Mouse (Mus musculus): ENCODE measurements around the gene Alcam.

Alcam gene

GRCm38 (mm10) chr16:52453971-52454514 is at the start of gene Alcam:
Gene Alcam, minus strand, starts transcription at chr16:52454074.
- DNase-seq: peak; percentile 70

GRCm38 (mm10) chr16:52498757-52499335 is 45.0 kb upstream of the Alcam start:
- no peak for DNase-seq

- no peak for DNase-seq
These were observed 36.7 kb upstream of the Alcam start for GRCm38 (mm10) chr16:52490542-52490941.

- no peak for DNase-seq
These were observed 20.4 kb upstream of the Alcam start for GRCm38 (mm10) chr16:52474235-52474634.

GRCm38 (mm10) chr16:52473089-52473488 is 19.2 kb upstream of the Alcam start:
- DNase-seq: no peak

GRCm38 (mm10) chr16:52472635-52473034 is 18.8 kb upstream of the Alcam start:
- no peak for DNase-seq

DNA sequence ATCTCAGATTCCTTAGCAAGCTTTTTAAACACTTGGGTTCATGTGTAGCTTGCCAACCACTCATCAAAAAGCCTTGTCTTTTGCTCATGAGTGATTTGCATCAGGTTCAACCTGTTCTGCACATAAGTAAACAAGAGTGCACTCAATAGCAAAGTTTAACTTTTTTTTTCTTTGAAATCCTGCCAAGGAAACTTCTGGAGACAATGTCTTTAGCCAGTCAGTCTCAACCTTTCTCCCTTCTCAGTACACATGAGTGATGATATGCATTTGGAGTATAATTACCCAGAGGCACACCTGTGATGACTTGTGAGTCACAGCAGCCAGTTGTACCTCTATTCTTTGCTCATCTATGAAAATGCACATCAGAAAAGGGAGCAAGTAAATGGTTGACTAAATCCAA is 18.2 kb upstream of the Alcam start:
- DNase-seq: no peak

GRCm38 (mm10) chr16:52470881-52471280 is 17.0 kb upstream of the Alcam start:
- no peak for DNase-seq

DNA sequence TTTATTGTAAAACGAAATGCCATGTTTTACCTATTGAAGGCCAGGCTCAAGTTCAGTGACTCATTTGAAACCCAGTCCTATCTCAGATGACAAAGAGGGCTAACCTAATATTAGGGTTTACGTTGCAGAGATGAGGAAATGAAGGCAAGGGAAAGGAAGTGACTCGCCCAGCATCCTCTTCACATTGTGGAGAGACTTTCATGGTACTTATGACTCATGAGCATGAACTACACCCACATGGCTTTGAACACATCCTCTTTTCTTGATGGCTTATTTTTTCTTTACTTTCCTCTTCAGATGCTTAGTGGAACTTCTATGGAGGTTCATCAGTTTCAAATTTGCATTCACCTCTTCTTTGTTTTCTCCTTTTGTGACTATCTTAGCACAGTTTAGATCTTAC is 16.4 kb upstream of the Alcam start:
- peak; percentile 43 to 61 for DNase-seq

GRCm38 (mm10) chr16:52468426-52468825 is 14.6 kb upstream of the Alcam start:
- peak; percentile 33 to 44 for DNase-seq

DNA sequence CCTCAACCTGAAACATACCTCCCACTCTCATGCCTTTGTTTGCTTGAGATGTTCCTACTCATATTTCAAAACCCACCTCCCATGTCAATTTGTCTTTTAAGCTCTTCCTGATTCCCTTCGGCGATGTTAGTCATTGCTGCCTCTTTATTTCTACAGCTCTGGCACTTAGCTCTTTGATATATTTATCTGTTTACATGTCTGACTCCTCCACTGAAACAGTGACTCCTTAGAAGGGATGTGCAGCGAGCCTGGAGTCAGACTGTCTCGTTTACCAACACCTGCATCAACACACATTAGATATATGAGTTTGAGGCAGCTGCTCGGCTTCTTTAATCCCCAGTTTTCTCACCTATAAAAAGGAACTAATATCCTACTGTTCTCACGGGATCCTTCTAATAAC is 12.9 kb upstream of the Alcam start:
- DNase-seq: no peak

- peak in 1 of 2 experiments; percentile 21 for DNase-seq
These were observed 10.7 kb upstream of the Alcam start for GRCm38 (mm10) chr16:52464597-52464996.

DNA sequence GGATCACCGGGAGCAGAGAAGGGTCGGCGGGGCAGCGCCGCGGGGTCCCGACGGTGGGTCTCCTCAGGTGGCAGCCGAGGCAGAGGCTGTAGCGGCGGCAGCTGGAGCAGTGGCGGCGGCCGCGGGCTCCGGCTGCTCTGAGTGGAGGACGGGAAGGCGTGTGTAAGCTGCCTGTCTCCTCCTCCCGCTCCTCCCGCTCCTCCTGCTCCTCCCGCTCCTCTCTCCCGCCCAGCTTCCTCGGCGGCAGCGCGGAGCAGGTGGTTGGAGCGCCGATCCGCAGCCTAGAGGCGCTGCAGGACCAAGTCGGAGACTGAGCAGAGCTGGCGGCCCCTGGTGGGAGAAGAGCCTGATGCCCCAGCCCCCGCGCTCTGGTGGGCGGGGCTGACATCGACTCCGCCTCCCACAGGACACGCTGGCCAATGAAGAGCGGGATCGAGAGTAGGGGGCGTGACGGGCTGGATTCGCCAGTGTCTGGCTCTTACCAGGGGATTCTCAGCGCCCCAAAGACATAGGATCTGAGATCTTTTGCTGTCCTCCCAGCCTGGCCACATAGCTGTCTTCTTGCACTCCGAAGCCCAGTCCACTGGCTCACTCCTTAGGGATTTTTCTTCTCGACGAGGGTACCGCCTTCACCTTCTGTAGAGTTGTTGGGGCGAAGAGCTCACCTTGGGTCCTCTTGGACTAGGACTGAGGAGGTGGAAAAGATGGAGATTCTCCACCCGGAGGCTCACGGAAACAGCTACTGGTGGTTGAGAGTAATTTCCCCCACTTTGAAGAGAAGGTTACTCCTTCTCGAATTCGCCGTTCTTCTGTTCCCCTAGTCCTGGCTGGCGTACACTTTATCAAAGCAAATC is 785 bp downstream of the Alcam start:
- peak; percentile 97 for DNase-seq

GRCm38 (mm10) chr16:52452477-52452831 is 1.4 kb downstream of the Alcam start:
- DNase-seq: no peak

DNA sequence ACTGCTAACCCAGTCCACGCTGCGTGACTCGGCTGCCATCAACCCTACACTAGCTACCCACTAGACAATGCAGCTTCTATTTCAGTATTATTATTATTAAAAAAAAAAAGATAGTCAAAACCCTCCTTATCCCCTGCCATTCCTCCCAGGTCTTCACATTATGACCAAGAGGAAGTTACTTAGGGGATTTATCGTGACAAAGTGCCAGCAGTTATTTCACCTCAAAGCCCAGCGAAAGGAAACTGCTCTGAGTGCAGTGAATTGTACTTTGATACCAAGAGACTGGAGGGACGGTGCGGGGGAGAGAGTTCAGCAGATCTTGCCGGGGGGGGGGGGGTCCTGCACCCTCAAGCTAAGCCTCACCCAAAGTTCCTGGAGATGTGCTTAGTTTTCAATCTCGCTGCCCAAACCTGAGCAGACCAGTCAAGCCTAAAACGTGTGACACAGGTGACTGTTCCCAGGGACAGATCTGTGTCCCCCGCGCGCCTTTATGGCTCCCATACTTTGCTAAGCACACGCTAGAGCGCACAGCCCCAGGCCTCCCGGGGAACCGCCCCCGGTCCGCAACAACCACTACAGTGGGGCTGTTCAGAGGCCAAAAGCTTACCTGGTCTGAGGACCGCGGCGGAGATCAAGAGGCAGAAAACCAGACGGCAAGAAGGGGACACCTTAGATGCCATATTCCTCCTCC is 1.9 kb downstream of the Alcam start:
- peak; percentile 46 to 53 for DNase-seq

DNA sequence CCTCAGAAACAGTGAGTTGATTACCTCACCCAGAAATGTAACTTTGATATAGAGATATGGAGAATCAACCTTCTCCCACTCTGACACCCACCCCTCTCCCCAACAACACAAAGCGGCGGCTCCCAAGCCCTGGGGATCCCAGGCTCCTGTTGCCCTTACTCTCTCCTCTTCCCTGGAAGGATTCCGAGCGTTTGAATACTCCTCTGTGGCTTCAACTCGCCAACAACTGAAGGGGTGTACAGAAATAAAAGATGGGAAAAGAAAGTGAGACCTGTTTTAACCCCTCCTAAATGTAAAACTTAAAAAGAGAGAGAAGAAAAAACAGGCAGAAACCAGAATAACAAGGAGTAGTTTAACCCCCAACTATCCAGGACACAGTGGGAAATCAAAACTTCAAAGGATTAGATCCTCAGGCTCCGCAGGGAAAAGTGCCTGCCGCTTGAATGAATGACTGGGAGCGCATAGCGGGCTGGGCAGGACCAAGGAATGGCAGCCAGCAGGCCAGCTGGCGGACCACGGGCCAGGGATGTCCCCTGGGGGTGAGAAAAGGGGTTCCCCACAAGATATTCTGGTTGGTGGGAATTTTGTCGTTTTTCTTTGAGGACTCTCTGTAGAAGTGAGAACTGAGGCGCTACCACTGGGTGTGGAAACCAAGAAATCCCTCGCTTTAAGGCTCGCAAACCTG is 2.6 kb downstream of the Alcam start:
- peak in 1 of 2 experiments; percentile 26 for DNase-seq

DNA sequence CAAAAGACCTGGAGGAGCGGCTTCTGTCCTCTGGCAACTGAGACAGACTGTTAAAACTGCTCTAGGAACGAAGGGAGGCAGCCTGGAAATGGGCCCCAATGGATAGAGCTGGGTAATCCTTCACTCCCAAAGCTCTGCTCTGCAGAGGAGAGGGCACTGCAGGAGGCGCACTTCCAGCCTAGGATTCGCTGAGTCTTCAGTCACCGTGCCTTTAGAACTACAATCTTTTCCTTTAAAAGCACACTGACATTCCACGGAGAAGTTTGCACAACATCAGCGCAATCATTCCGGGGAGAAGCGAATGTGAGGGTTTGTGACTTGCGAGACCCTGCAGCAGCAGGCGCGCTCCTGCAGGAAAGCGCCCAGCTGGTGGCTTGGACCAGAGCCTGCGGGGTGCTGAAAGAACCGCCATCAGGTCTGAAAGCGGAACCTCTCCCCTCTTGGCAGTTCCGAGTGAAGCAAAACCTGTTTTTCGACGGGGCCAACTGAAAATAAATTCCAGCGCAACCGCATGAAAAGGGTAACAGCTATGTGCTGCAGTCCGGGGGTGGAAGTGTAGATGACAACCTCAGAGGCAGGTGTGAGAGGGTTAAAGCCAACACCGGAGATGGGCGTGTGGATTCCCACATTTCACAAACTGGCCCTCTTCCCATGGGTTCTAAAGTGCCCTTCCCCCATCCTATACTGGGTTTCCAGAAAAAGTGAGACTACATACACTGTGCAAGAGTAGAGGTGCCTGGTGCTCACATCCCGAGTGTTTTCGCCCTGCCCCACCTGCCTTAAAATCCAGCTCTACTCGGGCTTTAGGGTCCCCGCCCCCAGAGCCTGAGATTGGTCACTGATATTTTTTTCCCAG is 3.4 kb downstream of the Alcam start:
- peak; percentile 59 to 61 for DNase-seq

- no peak for DNase-seq
These were observed 4.0 kb downstream of the Alcam start for GRCm38 (mm10) chr16:52449889-52450244.

DNA sequence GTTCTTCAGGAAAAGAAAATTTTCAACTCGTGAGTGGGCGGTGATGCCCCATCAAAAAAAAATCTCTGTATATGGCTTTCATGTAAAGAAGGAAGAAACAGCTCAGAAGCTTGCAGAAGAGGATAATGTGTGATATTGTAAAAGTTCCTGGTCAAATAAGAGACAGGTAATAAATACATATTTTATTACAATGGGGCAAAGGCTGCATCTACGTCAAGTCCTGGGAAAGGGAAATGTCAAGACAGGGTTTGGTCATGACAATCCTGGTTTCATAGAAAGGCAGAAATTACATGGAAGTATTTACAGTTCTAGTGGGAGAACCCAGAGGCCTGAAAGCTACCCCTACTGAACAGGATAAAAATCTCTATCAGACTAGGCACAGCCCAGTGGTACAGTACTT is 7.9 kb downstream of the Alcam start:
- DNase-seq: no peak

DNA sequence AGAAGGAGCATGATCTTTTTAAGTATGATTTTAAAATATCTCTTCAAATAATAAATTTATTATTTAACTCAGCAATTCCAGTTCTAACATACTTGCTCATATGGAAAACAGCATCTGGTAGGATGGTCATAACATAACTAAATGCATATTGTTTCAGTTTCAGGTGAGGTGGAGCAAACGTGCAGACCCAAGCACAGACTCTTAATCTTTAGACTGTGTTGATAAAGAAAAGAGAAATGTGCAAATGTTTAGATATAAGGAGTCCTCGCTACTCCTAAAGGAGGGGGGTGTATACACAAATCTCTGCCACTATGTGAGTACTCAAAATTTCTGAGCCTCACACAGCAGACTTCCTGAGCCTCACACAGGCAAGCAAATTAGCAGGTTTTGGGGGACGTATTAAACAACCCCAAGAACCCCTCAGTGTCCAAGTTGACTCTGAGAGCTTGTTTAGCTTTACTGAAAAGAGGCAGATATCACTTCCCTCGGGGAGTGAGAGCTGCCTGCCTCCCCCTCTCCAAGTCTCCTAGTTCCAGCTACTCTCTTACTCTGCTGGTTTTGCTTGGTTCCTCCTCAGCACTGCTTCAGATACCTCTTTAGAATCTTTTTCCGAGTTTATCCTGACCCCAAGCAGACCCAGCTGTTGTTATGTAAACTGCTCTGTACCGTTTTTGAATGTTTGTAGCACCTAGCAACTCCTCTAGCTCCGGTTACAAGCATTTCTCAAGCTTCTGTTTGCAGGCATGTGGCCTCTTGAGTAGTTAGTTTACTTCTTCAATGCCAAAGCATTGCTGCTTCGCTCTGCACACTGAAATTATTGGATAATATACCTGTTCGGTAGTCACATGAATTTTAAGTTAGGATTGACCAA is 10.0 kb downstream of the Alcam start:
- DNase-seq: no peak

DNA sequence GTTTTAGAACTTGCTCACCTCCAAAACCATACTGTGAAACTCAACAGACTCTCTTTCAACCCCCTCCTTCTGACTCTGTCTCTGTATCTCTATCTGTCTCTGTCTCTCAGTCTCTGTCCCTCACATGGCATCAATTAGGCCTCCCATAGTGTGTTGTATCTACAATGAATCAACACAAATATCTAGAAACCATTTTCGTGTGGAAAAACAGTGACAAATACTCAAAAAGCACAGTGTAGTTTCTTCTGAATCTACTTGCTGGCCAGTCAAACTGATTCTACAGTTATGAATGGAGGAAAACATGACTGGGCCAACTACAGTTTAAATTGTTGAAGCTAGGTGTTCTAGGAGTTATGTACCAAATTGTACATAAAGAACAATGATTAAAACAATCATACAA is 10.8 kb downstream of the Alcam start:
- DNase-seq: no peak

Data from B cell, adult 2 months (primary cell).